Mouse (Mus musculus) urinary bladder, postnatal 10 days (tissue): ENCODE results near the gene Ndrg3.
"Not testable (repeated sequence)": the region's sequence is repeated elsewhere in the genome, so short reads cannot be mapped to it uniquely, and the experiment has no call there.

Experiments
- DNase-seq: peaks from one replicate; pipeline ENCODE4 v3.0.0; 2022; ENCODE audit warnings: low spot score

The Ndrg3 gene

GRCm38 (mm10) chr2:156998263-156998662 lies 6.4 kb upstream of the Ndrg3 start:
- DNase-seq = no peak

GRCm38 (mm10) chr2:156996576-156996975 lies 4.7 kb upstream of the Ndrg3 start:
- DNase-seq = no peak

GRCm38 (mm10) chr2:156990727-156991431 lies 977 bp downstream of the Ndrg3 start:
- no peak for DNase-seq

GRCm38 (mm10) chr2:156987316-156987715 lies 4.5 kb downstream of the Ndrg3 start:
- DNase-seq = no peak

- DNase-seq = no peak
Observed at GRCm38 (mm10) chr2:156982864-156983263, 9.0 kb downstream of the Ndrg3 start.

GRCm38 (mm10) chr2:156981291-156981690 lies 10.6 kb downstream of the Ndrg3 start:
- DNase-seq = no peak

- DNase-seq = no peak
Observed at GRCm38 (mm10) chr2:156980059-156980458, 11.8 kb downstream of the Ndrg3 start.

- no peak for DNase-seq
Observed at GRCm38 (mm10) chr2:156976711-156977110, 15.1 kb downstream of the Ndrg3 start.

- DNase-seq = no peak
Observed at GRCm38 (mm10) chr2:156974967-156975366, 16.9 kb downstream of the Ndrg3 start.

- DNase-seq = no peak
Observed at GRCm38 (mm10) chr2:156973316-156974100, 18.3 kb downstream of the Ndrg3 start.

- DNase-seq = no peak
Observed at GRCm38 (mm10) chr2:156970253-156970652, 21.6 kb downstream of the Ndrg3 start.

- no peak for DNase-seq
Observed at GRCm38 (mm10) chr2:156968501-156968900, 23.4 kb downstream of the Ndrg3 start.

GRCm38 (mm10) chr2:156967388-156967787 lies 24.5 kb downstream of the Ndrg3 start:
- DNase-seq = no peak

- no peak for DNase-seq
Observed at GRCm38 (mm10) chr2:156963891-156964290, 28.0 kb downstream of the Ndrg3 start.

- DNase-seq = no peak
Observed at GRCm38 (mm10) chr2:156958496-156959252, 33.2 kb downstream of the Ndrg3 start.

GRCm38 (mm10) chr2:156957035-156957434 lies 34.8 kb downstream of the Ndrg3 start:
- no peak for DNase-seq

GRCm38 (mm10) chr2:156956306-156956705 lies 35.5 kb downstream of the Ndrg3 start:
- DNase-seq = no peak

GRCm38 (mm10) chr2:156954463-156954862 lies 37.4 kb downstream of the Ndrg3 start:
- DNase-seq = no peak

- DNase-seq = no peak
Observed at GRCm38 (mm10) chr2:156951301-156952094, 40.4 kb downstream of the Ndrg3 start.

GRCm38 (mm10) chr2:156950816-156951215 lies 41.0 kb downstream of the Ndrg3 start:
- DNase-seq = no peak

GRCm38 (mm10) chr2:156941523-156941922 lies 50.3 kb downstream of the Ndrg3 start:
- not testable (repeated sequence) for DNase-seq

GRCm38 (mm10) chr2:156939926-156940325 lies 51.9 kb downstream of the Ndrg3 start:
- not testable (repeated sequence) for DNase-seq
